19 mouse cellular contexts compared by ENCODE assay signal in the genomic region with DNA sequence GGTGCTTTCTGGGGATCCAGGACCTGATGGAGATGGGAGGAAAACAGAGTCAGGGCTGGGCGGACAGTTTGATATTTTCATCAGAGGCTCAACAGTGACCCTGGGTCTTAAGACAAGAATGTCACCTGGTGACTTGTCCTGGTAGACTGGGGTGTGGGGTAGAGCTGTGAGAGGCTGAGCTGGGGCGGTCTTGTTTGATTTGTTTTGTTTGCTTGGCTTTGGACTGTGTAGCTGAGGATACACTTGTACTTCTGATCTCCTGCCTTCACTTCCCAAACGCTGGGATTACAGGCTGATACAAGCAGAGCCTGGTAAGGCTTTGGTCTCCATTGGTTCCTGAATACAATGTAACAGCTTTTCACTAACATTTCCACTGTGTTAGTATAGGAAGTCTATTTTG. TPM values are rescaled to one million over a fixed set of nuclear protein-coding genes. Genes with fewer than 3 reads are reported as not detected.
A peak's percentile ranks its signal among the peaks of the same experiment; 100 is the strongest.
DNase-seq lines count a peak whose midpoint lies in the region; ATAC-seq and TF ChIP-seq lines count a peak whose summit lies in the region.
"Had no signal": no experiment of that assay in that cellular context is flagged by ENCODE, and none has a peak within 500 bp of the region (broad histone marks: within the 10 kb centered on the region; RNA-seq: fewer than 3 reads in every experiment).

No protein-coding gene starts in this region.

- H3K4me2 ChIP-seq in lung, embryonic 15.5 days, result no peak overlapping the region
- H3K4me2 ChIP-seq in liver, postnatal 0 days (ENCODE audit: low read depth, low read length), result no peak overlapping the region
- H3K4me2 ChIP-seq: embryonic facial prominence, embryonic 15.5 days; hindbrain, embryonic 12.5 days had no signal

- no peak for ATAC-seq in lung, embryonic 15.5 days (ENCODE audit: borderline replicate concordance, extremely low read depth, low FRiP score, low TSS enrichment)
- ATAC-seq in liver, postnatal 0 days, result 0 out of 2 replicates have a peak, but pooled peaks have one; percentile 32
- ATAC-seq: forebrain, embryonic 14.5 days had no signal

- no peaks in the 10 kb centered on the region for H3K4me1 ChIP-seq in lung, embryonic 15.5 days
- peaks cover 9% of the 10 kb centered on the region for H3K4me1 ChIP-seq in testis, adult 2 months (ENCODE audit: control insufficient read depth, insufficient read depth, low read length)
- H3K4me1 ChIP-seq in liver, postnatal 0 days (ENCODE audit: insufficient read depth), result peaks cover 4% of the 10 kb centered on the region; the same call in 1 of the 2 replicates
- H3K4me1 ChIP-seq: embryonic facial prominence, embryonic 15.5 days had no signal

- H3K36me3 ChIP-seq in lung, embryonic 15.5 days, result peaks cover 49% of the 10 kb centered on the region
- no peaks in the 10 kb centered on the region for H3K36me3 ChIP-seq in testis, adult 2 months (ENCODE audit: control insufficient read depth, insufficient read depth, low read length)
- peaks cover 27% of the 10 kb centered on the region for H3K36me3 ChIP-seq in liver, postnatal 0 days (replicated peaks; ENCODE audit: insufficient read depth, low read length)

- peak overlapping the region; percentile 24; the same call in 1 of the 2 replicates for H3K27ac ChIP-seq in lung, embryonic 15.5 days
- H3K27ac ChIP-seq in testis, adult 2 months (ENCODE audit: control insufficient read depth, insufficient read depth, low read depth, low read length), result no peak overlapping the region
- no peak overlapping the region for H3K27ac ChIP-seq in liver, postnatal 0 days (ENCODE audit: low read depth)
- H3K27ac ChIP-seq: embryonic facial prominence, embryonic 15.5 days; forebrain, embryonic 10.5 days; gastrocnemius, adult 2 months; hindbrain, embryonic 12.5 days had no signal

- WGBS in lung, embryonic 15.5 days, result 58% methylated on average over 3 of the region's 3 CpGs
- WGBS in liver, postnatal 0 days (ENCODE audit: insufficient replicate concordance), result 52% methylated on average over 3 of the region's 3 CpGs

- no peak for TF ChIP-seq EP300 in liver, postnatal 0 days (IDR thresholded peaks at IDR 0.05; ENCODE audit: low read depth)

- no peak for DNase-seq in lung, postnatal 10 days
- no peak for DNase-seq in testis, postnatal 10 days (ENCODE audit: low spot score)
- DNase-seq in liver, postnatal 0 days, result no peak
- no peak for DNase-seq in adrenal gland, postnatal 14 days
- DNase-seq: adrenal gland, adult 2 months; adrenal gland, postnatal 36 days; cerebellum, adult 2 months; cerebellum, postnatal 10 days; gastrocnemius, adult 2 months; gastrocnemius, postnatal 25 days; heart, postnatal 10 days; heart, postnatal 4 days had no signal

- H3K9me3 ChIP-seq in lung, embryonic 15.5 days, result no peaks in the 10 kb centered on the region
- no peaks in the 10 kb centered on the region for H3K9me3 ChIP-seq in liver, postnatal 0 days (ENCODE audit: low read length)
- H3K9me3 ChIP-seq: embryonic facial prominence, embryonic 15.5 days; forebrain, embryonic 10.5 days; hindbrain, embryonic 12.5 days had no signal

- no peak for TF ChIP-seq POLR2A in testis, adult 2 months (IDR thresholded peaks at IDR 0.05; ENCODE audit: control insufficient read depth, low read depth, low read length)

- H3K9ac ChIP-seq in lung, embryonic 15.5 days, result no peak overlapping the region
- H3K9ac ChIP-seq in liver, postnatal 0 days (replicated peaks), result 0 out of 2 replicates have a peak overlapping the region, but pooled peaks have one; percentile 4
- H3K9ac ChIP-seq: embryonic facial prominence, embryonic 15.5 days; hindbrain, embryonic 12.5 days had no signal

- H3K4me3 ChIP-seq in lung, embryonic 15.5 days, result no peak overlapping the region
- peak overlapping the region; percentile 12 for H3K4me3 ChIP-seq in testis, adult 2 months (ENCODE audit: control insufficient read depth, low read depth, low read length)
- H3K4me3 ChIP-seq in liver, postnatal 0 days (ENCODE audit: low read depth, low read length), result no peak overlapping the region
- H3K4me3 ChIP-seq: embryonic facial prominence, embryonic 15.5 days; erythroblast, embryonic 14.5 days; forebrain, embryonic 10.5 days; gastrocnemius, adult 2 months; hindbrain, embryonic 12.5 days had no signal

- no peak for TF ChIP-seq CTCF in testis, adult 2 months (IDR thresholded peaks at IDR 0.05; ENCODE audit: control insufficient read depth, insufficient read depth, insufficient replicate concordance, low read depth, low read length)
- TF ChIP-seq CTCF in liver, postnatal 0 days (IDR thresholded peaks at IDR 0.05; ENCODE audit: low read depth), result no peak

- H3K27me3 ChIP-seq in lung, embryonic 15.5 days, result no peaks in the 10 kb centered on the region
- H3K27me3 ChIP-seq in testis, adult 2 months (ENCODE audit: control insufficient read depth, insufficient read depth, low read length), result no peaks in the 10 kb centered on the region
- H3K27me3 ChIP-seq in liver, postnatal 0 days (ENCODE audit: insufficient read depth, low read length), result no peaks in the 10 kb centered on the region
- H3K27me3 ChIP-seq: embryonic facial prominence, embryonic 15.5 days; hindbrain, embryonic 12.5 days had no signal

RNA-seq across cellular contexts. Expression of gene Dact3, which starts 7.6 kb away (rescaled TPM):
- polyA plus RNA-seq in lung, embryonic 15.5 days (2015; fragmentation: Nextera tagmentation; extraction: Ambion mirVana), result 3.5 and 3.7 TPM in 2 replicates
- polyA plus RNA-seq in testis, adult 2 months (2012; rRNA removed), result 30.7 and 31.2 TPM in 2 replicates
- 0.09 TPM in 2 replicates for polyA plus RNA-seq in liver, postnatal 0 days (2015; fragmentation: Nextera tagmentation; extraction: Ambion mirVana)
- 2.6 and 4.1 TPM in 2 replicates for total RNA-seq in adrenal gland, postnatal 14 days (2021)

RNA-seq across cellular contexts. Expression of gene Gng8, which starts 24.1 kb away (rescaled TPM):
- 11.2 and 12.0 TPM in 2 replicates for polyA plus RNA-seq in lung, embryonic 15.5 days (2015; fragmentation: Nextera tagmentation; extraction: Ambion mirVana)
- polyA plus RNA-seq in testis, adult 2 months (2012; rRNA removed), result 9.5 and 10.3 TPM in 2 replicates
- 0.15 and 0.20 TPM in 2 replicates for polyA plus RNA-seq in liver, postnatal 0 days (2015; fragmentation: Nextera tagmentation; extraction: Ambion mirVana)
- total RNA-seq in adrenal gland, postnatal 14 days (2021), result 0.59 and 0.60 TPM in 2 replicates
- total RNA-seq: gastrocnemius, adult 2 months; gastrocnemius, postnatal 25 days had no signal
- polyA plus RNA-seq: erythroblast, embryonic 14.5 days had no signal

RNA-seq across cellular contexts. Expression of gene Prkd2, which starts 24.8 kb away (rescaled TPM):
- 18.9 and 19.7 TPM in 2 replicates for polyA plus RNA-seq in lung, embryonic 15.5 days (2015; fragmentation: Nextera tagmentation; extraction: Ambion mirVana)
- 2.8 and 4.5 TPM in 2 replicates for polyA plus RNA-seq in testis, adult 2 months (2012; rRNA removed)
- 4.3 and 5.0 TPM in 2 replicates for polyA plus RNA-seq in liver, postnatal 0 days (2015; fragmentation: Nextera tagmentation; extraction: Ambion mirVana)
- total RNA-seq in adrenal gland, postnatal 14 days (2021), result 25.0 and 35.4 TPM in 2 replicates

RNA-seq across cellular contexts. Expression of gene Ptgir, which starts 38.8 kb away (rescaled TPM):
- 2.0 and 2.4 TPM in 2 replicates for polyA plus RNA-seq in lung, embryonic 15.5 days (2015; fragmentation: Nextera tagmentation; extraction: Ambion mirVana)
- 0.20 and 0.26 TPM in 2 replicates for polyA plus RNA-seq in testis, adult 2 months (2012; rRNA removed)
- 1.1 and 1.7 TPM in 2 replicates for polyA plus RNA-seq in liver, postnatal 0 days (2015; fragmentation: Nextera tagmentation; extraction: Ambion mirVana)
- 1.2 and 2.6 TPM in 2 replicates for total RNA-seq in adrenal gland, postnatal 14 days (2021)

RNA-seq across cellular contexts. Expression of gene Fkrp, which starts 51.0 kb away (rescaled TPM):
- polyA plus RNA-seq in lung, embryonic 15.5 days (2015; fragmentation: Nextera tagmentation; extraction: Ambion mirVana), result 28.9 and 30.6 TPM in 2 replicates
- 3.4 and 3.6 TPM in 2 replicates for polyA plus RNA-seq in testis, adult 2 months (2012; rRNA removed)
- polyA plus RNA-seq in liver, postnatal 0 days (2015; fragmentation: Nextera tagmentation; extraction: Ambion mirVana), result 7.4 and 8.7 TPM in 2 replicates
- total RNA-seq in adrenal gland, postnatal 14 days (2021), result 23.8 and 25.1 TPM in 2 replicates
